Mouse (Mus musculus) cerebellum, postnatal 25 days (tissue): ENCODE data around the gene Gm5861.
"Not testable (repeated sequence)": the region's sequence is repeated elsewhere in the genome, so short reads cannot be mapped to it uniquely, and the experiment has no call there.

Source experiments
- DNase-seq, 2 experiments: peaks; one replicate each; pipeline ENCODE4 v3.0.0; 2021; ENCODE audit warnings: mixed read lengths in 2 of 2

Gene Gm5861

GRCm38 (mm10) chr5:11182772-11183171 lies at the start of gene Gm5861:
Gene Gm5861 (plus strand): TSS chr5:11183072.
- not testable (repeated sequence) for DNase-seq

DNA sequence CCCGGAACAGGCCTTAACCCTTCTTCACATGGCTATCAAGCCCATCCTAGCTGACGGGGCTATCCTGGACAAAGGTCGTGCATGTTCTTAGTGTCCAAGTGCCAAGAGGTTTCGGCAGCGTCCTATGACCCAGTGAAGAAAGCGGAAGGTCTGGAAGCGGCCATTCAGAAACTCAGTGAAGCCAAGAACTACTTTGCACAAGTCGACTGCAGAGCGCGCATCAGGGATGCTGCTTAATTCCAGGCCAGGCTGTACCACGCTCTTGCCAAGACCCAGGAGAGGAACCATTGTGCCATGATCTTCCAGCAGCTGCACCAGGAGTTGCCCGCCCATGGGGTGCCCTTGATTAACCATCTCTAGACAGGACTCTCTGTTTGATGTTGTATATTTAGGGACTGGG lies 44.8 kb upstream of the Gm5861 start:
- peak; percentile 3 to 4 for DNase-seq
